Mouse (Mus musculus): ENCODE measurements at regions not wholly inside any gene's neighbourhood (a gene's known extent, or its start where the extent isn't known, plus 50 kb on each side); places are given as distances from the start of the nearest gene placed in this dataset.

DNA sequence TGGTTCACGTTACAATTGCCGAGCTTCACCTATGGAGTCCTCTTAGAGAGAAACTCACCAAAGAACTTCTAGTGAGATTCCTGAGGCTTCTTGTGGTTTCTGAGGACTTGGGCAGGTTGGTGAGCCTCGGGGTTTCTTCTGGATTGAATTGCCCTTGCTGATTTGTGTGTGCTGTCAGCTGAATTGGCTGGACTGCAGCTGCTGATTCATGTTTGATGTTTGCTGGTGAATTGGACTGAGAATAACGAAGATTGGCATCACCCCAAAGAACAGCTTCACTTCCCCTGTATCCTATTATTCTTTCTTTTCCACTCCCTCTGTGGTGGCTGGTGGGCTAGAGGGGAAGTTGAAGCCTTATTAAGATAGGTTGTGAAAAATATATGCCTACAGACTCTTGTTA lies 158.4 kb downstream of the Syk start:
- 0 out of 2 replicates have a peak, but pooled peaks cover 5% of the 10 kb centered on the region for H3K4me1 ChIP-seq
- H3K4me3 ChIP-seq, result no peak overlapping the region
- H3K27ac ChIP-seq (replicated peaks), result no peak overlapping the region
- H3K36me3 ChIP-seq, result no peaks in the 10 kb centered on the region
- no peaks in the 10 kb centered on the region for H3K9me3 ChIP-seq
- H3K9ac ChIP-seq (replicated peaks), result no peak overlapping the region
- WGBS, result 78% methylated on average over 4 of the region's 4 CpGs
- no peak for ATAC-seq (ENCODE audit: low FRiP score, low read depth)
- no peaks in the 10 kb centered on the region for H3K27me3 ChIP-seq
- H3K4me2 ChIP-seq (replicated peaks), result no peak overlapping the region

GRCm38 (mm10) chr13:52756005-52756404 lies 173.0 kb downstream of the Syk start:
- Histone ChIP-seq H3K27me3 (no peaks in the 10 kb centered on the region), H3K4me1 (peaks cover 5% of the 10 kb centered on the region; the same call in 1 of the 2 replicates), H3K36me3 (no peaks in the 10 kb centered on the region), H3K27ac (replicated peaks) (no peak overlapping the region), H3K9me3 (no peaks in the 10 kb centered on the region), H3K4me3 (no peak overlapping the region), H3K9ac (replicated peaks) (no peak overlapping the region), H3K4me2 (replicated peaks) (no peak overlapping the region)
- 67% methylated on average over 10 of the region's 10 CpGs for WGBS
- no peak for ATAC-seq (ENCODE audit: low FRiP score, low read depth)

DNA sequence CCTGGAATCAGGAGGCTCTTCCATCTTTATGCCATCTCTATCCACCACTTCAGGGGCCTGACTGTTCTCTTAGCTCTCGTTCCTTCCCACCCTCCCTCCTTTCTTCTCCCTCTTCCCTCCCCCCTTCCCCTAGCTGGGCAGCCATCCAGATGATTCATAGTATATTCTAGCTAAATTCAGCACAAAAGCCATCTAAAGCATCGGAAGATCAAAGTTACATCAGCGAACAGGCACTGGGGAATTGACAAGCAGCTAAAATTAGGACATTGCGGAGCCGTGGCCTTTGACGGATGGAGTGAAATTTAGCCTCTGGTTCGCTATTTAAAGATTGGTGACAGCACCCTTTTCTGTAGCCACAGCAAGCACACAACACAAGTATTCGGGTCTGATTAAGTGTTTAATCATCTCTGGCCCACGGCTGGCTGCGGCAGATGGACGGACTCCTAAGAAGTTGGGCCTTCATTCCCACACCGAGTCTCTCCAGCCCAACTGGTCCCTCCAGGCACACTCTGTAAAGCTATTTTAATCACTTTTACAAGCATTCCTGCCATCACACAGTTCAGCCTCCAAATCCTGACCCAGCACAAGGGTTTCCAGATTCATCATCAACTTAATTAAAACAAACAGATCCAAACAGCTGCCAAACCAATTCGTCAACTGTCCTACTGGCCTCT lies 163.8 kb downstream of the Auh start:
- ATAC-seq (ENCODE audit: low FRiP score, low read depth), result no peak
- WGBS, result 53% methylated on average over 13 of the region's 13 CpGs
- no peak overlapping the region for H3K4me2 ChIP-seq (replicated peaks)

GRCm38 (mm10) chr13:52766236-52766635 lies 163.2 kb downstream of the Auh start:
- H3K27me3 ChIP-seq, result no peaks in the 10 kb centered on the region
- H3K4me2 ChIP-seq (replicated peaks), result no peak overlapping the region
- no peak overlapping the region for H3K4me3 ChIP-seq
- H3K36me3 ChIP-seq, result no peaks in the 10 kb centered on the region
- no peak overlapping the region for H3K27ac ChIP-seq (replicated peaks)
- H3K9ac ChIP-seq (replicated peaks), result no peak overlapping the region
- no peak for ATAC-seq (ENCODE audit: low FRiP score, low read depth)
- WGBS, result 81% methylated on average over 2 of the region's 2 CpGs
- H3K9me3 ChIP-seq, result no peaks in the 10 kb centered on the region
- H3K4me1 ChIP-seq, result peaks cover 17% of the 10 kb centered on the region

More for the DNA sequence above, 163.8 kb downstream of the Auh start:
- no peak overlapping the region for H3K4me3 ChIP-seq
- peaks cover 17% of the 10 kb centered on the region for H3K4me1 ChIP-seq
- no peaks in the 10 kb centered on the region for H3K9me3 ChIP-seq
- 0 out of 2 replicates have a peak overlapping the region, but pooled peaks have one; percentile 17 for H3K27ac ChIP-seq (replicated peaks)
- no peak overlapping the region for H3K9ac ChIP-seq (replicated peaks)
- H3K36me3 ChIP-seq, result no peaks in the 10 kb centered on the region
- H3K27me3 ChIP-seq, result no peaks in the 10 kb centered on the region

DNA sequence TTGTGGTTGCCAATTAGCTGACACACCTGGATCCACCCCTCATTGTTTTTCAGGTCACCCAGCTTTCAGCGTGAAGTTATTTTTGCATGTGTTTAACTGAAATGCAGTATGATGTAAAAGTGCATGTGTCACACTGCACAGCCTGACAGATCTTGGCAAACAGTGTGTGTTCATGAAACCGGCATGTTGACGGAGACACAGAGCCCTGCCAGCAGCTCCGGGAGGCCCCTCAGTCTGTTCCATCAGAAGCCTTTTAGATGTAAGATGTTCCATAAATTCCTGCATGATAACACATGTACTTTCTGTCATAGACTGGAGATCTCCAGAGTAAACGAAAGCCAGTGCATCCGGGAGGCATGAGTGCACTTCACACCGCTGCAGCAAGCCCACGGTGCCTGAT lies 159.5 kb downstream of the Auh start:
- Histone ChIP-seq H3K27ac (replicated peaks) (no peak overlapping the region), H3K4me2 (replicated peaks) (no peak overlapping the region), H3K4me1 (peaks cover 15% of the 10 kb centered on the region), H3K36me3 (no peaks in the 10 kb centered on the region), H3K4me3 (no peak overlapping the region), H3K27me3 (no peaks in the 10 kb centered on the region), H3K9ac (replicated peaks) (no peak overlapping the region), H3K9me3 (no peaks in the 10 kb centered on the region)
- 92% methylated on average over 8 of the region's 8 CpGs for WGBS
- no peak for ATAC-seq (ENCODE audit: low FRiP score, low read depth)

GRCm38 (mm10) chr13:52771518-52771917 lies 158.0 kb downstream of the Auh start:
- no peaks in the 10 kb centered on the region for H3K36me3 ChIP-seq
- H3K9me3 ChIP-seq, result no peaks in the 10 kb centered on the region
- WGBS, result 89% methylated on average over 3 of the region's 3 CpGs
- ATAC-seq (ENCODE audit: low FRiP score, low read depth), result no peak
- no peak overlapping the region for H3K4me2 ChIP-seq (replicated peaks)
- H3K27me3 ChIP-seq, result no peaks in the 10 kb centered on the region
- no peak overlapping the region for H3K4me3 ChIP-seq
- H3K9ac ChIP-seq (replicated peaks), result no peak overlapping the region
- H3K4me1 ChIP-seq, result no peaks in the 10 kb centered on the region
- no peak overlapping the region for H3K27ac ChIP-seq (replicated peaks)

DNA sequence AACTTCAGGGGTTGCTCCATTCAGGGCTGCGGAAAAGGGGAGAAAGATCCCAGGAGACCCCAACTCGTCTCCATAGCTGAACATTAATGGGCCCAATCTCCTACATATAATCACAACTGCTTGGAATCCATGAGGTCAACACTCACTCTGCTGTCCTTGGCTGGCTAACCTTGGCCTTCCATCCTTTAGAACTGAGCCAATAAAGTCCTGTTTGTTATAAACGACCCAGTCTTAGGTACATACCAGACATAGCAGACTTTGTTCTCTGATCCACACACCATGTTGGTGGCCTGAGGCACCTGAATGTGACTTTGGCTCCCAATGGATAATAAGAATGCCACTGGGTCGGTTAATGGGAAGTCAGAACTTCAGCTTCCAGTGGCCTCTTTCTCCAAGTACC lies 157.4 kb downstream of the Auh start:
- Histone ChIP-seq H3K4me2 (replicated peaks) (no peak overlapping the region), H3K36me3 (no peaks in the 10 kb centered on the region), H3K27ac (replicated peaks) (no peak overlapping the region), H3K9ac (replicated peaks) (no peak overlapping the region), H3K27me3 (no peaks in the 10 kb centered on the region), H3K4me3 (no peak overlapping the region), H3K4me1 (no peaks in the 10 kb centered on the region), H3K9me3 (no peaks in the 10 kb centered on the region)
- 82% methylated on average over 4 of the region's 4 CpGs for WGBS
- no peak for ATAC-seq (ENCODE audit: low FRiP score, low read depth)

- no peak overlapping the region for H3K4me3 ChIP-seq
- H3K36me3 ChIP-seq, result no peaks in the 10 kb centered on the region
- H3K9ac ChIP-seq (replicated peaks), result no peak overlapping the region
- no peak overlapping the region for H3K27ac ChIP-seq (replicated peaks)
- ATAC-seq (ENCODE audit: low FRiP score, low read depth), result no peak
- H3K27me3 ChIP-seq, result no peaks in the 10 kb centered on the region
- WGBS, result 82% methylated on average over 6 of the region's 6 CpGs
- H3K9me3 ChIP-seq, result no peaks in the 10 kb centered on the region
- no peaks in the 10 kb centered on the region for H3K4me1 ChIP-seq
- H3K4me2 ChIP-seq (replicated peaks), result no peak overlapping the region
Observed at GRCm38 (mm10) chr13:52777396-52778034, 152.0 kb downstream of the Auh start.

DNA sequence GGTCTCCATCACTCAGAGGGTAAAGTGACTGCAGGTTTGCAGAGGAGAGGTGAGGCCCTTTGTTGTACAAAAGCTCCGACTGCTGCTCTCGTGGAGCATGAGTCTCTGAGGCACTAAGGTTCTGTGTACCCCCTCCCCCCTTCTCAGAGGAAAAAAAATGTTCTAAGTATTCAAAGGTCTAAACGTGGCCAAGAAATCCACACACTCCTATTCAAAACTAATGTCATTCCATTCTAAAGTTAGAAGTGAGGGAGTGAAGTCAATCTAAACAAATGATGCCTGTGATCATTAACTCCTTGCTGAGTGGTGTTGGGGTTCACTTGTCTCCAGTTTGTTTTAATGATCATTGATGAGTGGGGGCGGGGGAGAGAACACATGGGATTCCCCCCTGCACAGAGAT lies 150.6 kb downstream of the Auh start:
- Histone ChIP-seq H3K4me3 (no peak overlapping the region), H3K4me2 (replicated peaks) (no peak overlapping the region), H3K4me1 (no peaks in the 10 kb centered on the region), H3K9me3 (no peaks in the 10 kb centered on the region), H3K27me3 (no peaks in the 10 kb centered on the region), H3K9ac (replicated peaks) (no peak overlapping the region), H3K27ac (replicated peaks) (no peak overlapping the region), H3K36me3 (no peaks in the 10 kb centered on the region)
- ATAC-seq (ENCODE audit: low FRiP score, low read depth), result no peak
- WGBS, result 57% methylated on average over 4 of the region's 4 CpGs

Data from midbrain, embryonic 12.5 days (tissue).